Mouse (Mus musculus) spleen, postnatal 0 days (tissue): ENCODE data around the gene Glce. TPM values are rescaled to one million over a fixed set of nuclear protein-coding genes. Genes with fewer than 3 reads are reported as not detected.

ENCODE experiments used
- polyA plus RNA-seq: library from polyadenylated mRNA; unstranded; fragments of >200 nt; fragmentation: Nextera tagmentation; extraction: Ambion mirVana; gene quantifications from 2 replicates; pipeline ENCODE4 v1.2.1, GENCODE M21; 2015

Glce gene
- polyA plus RNA-seq: 3.9 and 4.7 TPM in 2 replicates

GRCm38 (mm10) chr9:62122508-62123215, at the start of gene Glce:
Gene Glce, minus strand, starts transcription at chr9:62122655.

GRCm38 (mm10) chr9:62026600-62026999, 95.9 kb downstream of the Glce start, which contains the start of gene Paqr5:
Gene Paqr5, minus strand, starts transcription at chr9:62026856.

Other genes with a start within 250 kb of the Glce start
- gene Rplp1, start 208.1 kb downstream of the Glce start, polyA plus RNA-seq: 1,966 TPM in 2 replicates
- 85.0 and 85.7 TPM in 2 replicates for gene Kif23, start 175.9 kb downstream of the Glce start, polyA plus RNA-seq
- 0.70 and 0.72 TPM in 2 replicates for gene Paqr5, start 95.8 kb downstream of the Glce start, polyA plus RNA-seq
- gene Spesp1, start 159.6 kb upstream of the Glce start, polyA plus RNA-seq: not detected in 2 replicates
- gene Anp32a, start 218.6 kb upstream of the Glce start, polyA plus RNA-seq: 132 and 135 TPM in 2 replicates